Mouse (Mus musculus) midbrain, embryonic 11.5 days (tissue): Measurements from ENCODE around the gene Aagab. TPM values are rescaled to one million over a fixed set of nuclear protein-coding genes. Genes with fewer than 3 reads are reported as not detected.

Experiments used
- ATAC-seq: fragments of 200-750 bp; cut with Nextera tagmentation; 2 replicates; pipeline ENCODE4 v1.8.0; 2017; ENCODE audit warnings: moderate TSS enrichment, moderate library complexity; ENCODE audit not compliant: low FRiP score
- DNase-seq: peaks from one replicate; pipeline ENCODE4 v3.0.0; 2015; ENCODE audit warnings: low spot score; ENCODE audit errors: missing footprints
- H3K27ac ChIP-seq: fragments of 300-500 bp; sonication (generic); 2 replicates; pipeline ENCODE4 v1.5.1; 2014; ENCODE audit warnings: low read depth, low read length
- H3K27me3 ChIP-seq: fragments of 300-500 bp; sonication (generic); 2 replicates; pipeline ENCODE4 v1.6.1; 2014; ENCODE audit warnings: mild to moderate bottlenecking, low read length, moderate library complexity, mixed read lengths; ENCODE audit not compliant: control insufficient read depth, insufficient read depth
- H3K36me3 ChIP-seq: fragments of 300-500 bp; sonication (generic); 2 replicates; pipeline ENCODE4 v1.6.1; 2014; ENCODE audit warnings: mild to moderate bottlenecking, low read length, moderate library complexity, mixed read lengths; ENCODE audit not compliant: control insufficient read depth, insufficient read depth
- H3K4me1 ChIP-seq: fragments of 300-500 bp; sonication (generic); 2 replicates; pipeline ENCODE4 v1.6.1; 2014; ENCODE audit warnings: low read length; ENCODE audit not compliant: control insufficient read depth, insufficient read depth
- H3K4me2 ChIP-seq: fragments of 300-500 bp; sonication (generic); 2 replicates; pipeline ENCODE4 v1.6.1; 2014; ENCODE audit warnings: mild to moderate bottlenecking, moderate library complexity
- H3K4me3 ChIP-seq: fragments of 300-500 bp; sonication (generic); 2 replicates; pipeline ENCODE4 v1.5.1; 2014; ENCODE audit warnings: low read depth, low read length
- H3K9ac ChIP-seq: fragments of 300-500 bp; sonication (generic); 2 replicates; pipeline ENCODE4 v1.6.1; 2014; ENCODE audit warnings: low read length
- H3K9me3 ChIP-seq: fragments of 300-500 bp; sonication (generic); 2 replicates; pipeline ENCODE4 v1.6.1; 2016; ENCODE audit warnings: low read length; ENCODE audit not compliant: control insufficient read depth
- WGBS: fragments of 180-500 bp; shearing (Covaris S2); extraction: QIAGEN DNeasy Blood & Tissue Kit; methylation state at CpG from one replicate; pipeline ENCODE4 v1.1.7; 2014; 5-methylcytosine and 5-hydroxymethylcytosine counted together
- polyA plus RNA-seq: library from polyadenylated mRNA; unstranded; fragments of >200 nt; fragmentation: Nextera tagmentation; extraction: Ambion mirVana; gene quantifications from 2 replicates; pipeline ENCODE4 v1.2.1, GENCODE M21; 2014

The Aagab gene
- 57.5 and 57.7 TPM in 2 replicates for polyA plus RNA-seq

- DNase-seq (peak; percentile 100), ATAC-seq (peak; percentile 99)
- Histone ChIP-seq H3K4me2 (peak within 1 kb of the TSS; percentile 83), H3K9ac (peak within 1 kb of the TSS; percentile 80), H3K9me3 (no peaks in the 10 kb centered on the region), H3K4me1 (peaks cover 14% of the 10 kb centered on the region), H3K4me3 (peak within 1 kb of the TSS; percentile 69), H3K27me3 (no peaks in the 10 kb centered on the region), H3K36me3 (no peaks in the 10 kb centered on the region), H3K27ac (no peak within 1 kb of the TSS; the same call in 1 of the 2 replicates)
- 2% methylated on average over 65 of the region's 70 CpGs for WGBS
These were observed at the start of gene Aagab, which contains the start of gene Iqch for GRCm38 (mm10) chr9:63602043-63602939. Gene Aagab, plus strand, starts transcription at chr9:63602660. Gene Iqch, minus strand, starts transcription at chr9:63602493.

GRCm38 (mm10) chr9:63553628-63554027, 48.8 kb upstream of the Aagab start:
- H3K27me3 ChIP-seq, result no peaks in the 10 kb centered on the region
- H3K36me3 ChIP-seq, result no peaks in the 10 kb centered on the region
- 78% methylated on average over 3 of the region's 3 CpGs for WGBS
- H3K4me2 ChIP-seq, result no peak overlapping the region
- no peak overlapping the region for H3K27ac ChIP-seq
- H3K4me3 ChIP-seq, result no peak overlapping the region
- H3K4me1 ChIP-seq, result no peaks in the 10 kb centered on the region
- no peak overlapping the region for H3K9ac ChIP-seq
- no peak for DNase-seq
- no peaks in the 10 kb centered on the region for H3K9me3 ChIP-seq
- no peak for ATAC-seq

GRCm38 (mm10) chr9:63555460-63555990, 46.9 kb upstream of the Aagab start:
- no peak for ATAC-seq
- no peaks in the 10 kb centered on the region for H3K36me3 ChIP-seq
- no peak for DNase-seq
- H3K4me1 ChIP-seq, result no peaks in the 10 kb centered on the region
- H3K9me3 ChIP-seq, result no peaks in the 10 kb centered on the region
- H3K4me2 ChIP-seq, result no peak overlapping the region
- H3K9ac ChIP-seq, result no peak overlapping the region
- H3K4me3 ChIP-seq, result no peak overlapping the region
- H3K27me3 ChIP-seq, result no peaks in the 10 kb centered on the region
- WGBS, result 75% methylated on average over 3 of the region's 3 CpGs
- H3K27ac ChIP-seq, result no peak overlapping the region

GRCm38 (mm10) chr9:63556316-63556715, 46.1 kb upstream of the Aagab start:
- H3K27me3 ChIP-seq, result no peaks in the 10 kb centered on the region
- no peaks in the 10 kb centered on the region for H3K9me3 ChIP-seq
- no peak for DNase-seq
- H3K4me2 ChIP-seq, result no peak overlapping the region
- H3K27ac ChIP-seq, result no peak overlapping the region
- H3K4me3 ChIP-seq, result no peak overlapping the region
- no peaks in the 10 kb centered on the region for H3K4me1 ChIP-seq
- no peak for ATAC-seq
- no peaks in the 10 kb centered on the region for H3K36me3 ChIP-seq
- H3K9ac ChIP-seq, result no peak overlapping the region
- 86% methylated on average over 1 of the region's 1 CpGs for WGBS

- Histone ChIP-seq H3K4me3 (no peak overlapping the region), H3K4me2 (no peak overlapping the region), H3K27ac (no peak overlapping the region), H3K27me3 (no peaks in the 10 kb centered on the region), H3K9ac (no peak overlapping the region), H3K9me3 (no peaks in the 10 kb centered on the region), H3K4me1 (no peaks in the 10 kb centered on the region), H3K36me3 (no peaks in the 10 kb centered on the region)
- DNase-seq (no peak), ATAC-seq (no peak)
- 88% methylated on average over 8 of the region's 8 CpGs for WGBS
These were observed 45.5 kb upstream of the Aagab start for GRCm38 (mm10) chr9:63556933-63557332.

GRCm38 (mm10) chr9:63561931-63562330, 40.5 kb upstream of the Aagab start:
- ATAC-seq, result no peak
- Histone ChIP-seq H3K27me3 (no peaks in the 10 kb centered on the region), H3K36me3 (no peaks in the 10 kb centered on the region), H3K4me3 (no peak overlapping the region), H3K9ac (no peak overlapping the region), H3K4me1 (no peaks in the 10 kb centered on the region; the same call in 1 of the 2 replicates), H3K9me3 (no peaks in the 10 kb centered on the region), H3K4me2 (no peak overlapping the region), H3K27ac (no peak overlapping the region)
- 70% methylated on average over 8 of the region's 8 CpGs for WGBS
- no peak for DNase-seq

GRCm38 (mm10) chr9:63563436-63563835, 39.0 kb upstream of the Aagab start:
- Histone ChIP-seq H3K36me3 (no peaks in the 10 kb centered on the region), H3K4me1 (peaks cover under 1% of the 10 kb centered on the region; the same call in 1 of the 2 replicates), H3K9ac (no peak overlapping the region), H3K27me3 (no peaks in the 10 kb centered on the region), H3K27ac (no peak overlapping the region), H3K4me3 (no peak overlapping the region), H3K9me3 (no peaks in the 10 kb centered on the region), H3K4me2 (no peak overlapping the region)
- 93% methylated on average over 2 of the region's 2 CpGs for whole genome bisulfite sequencing
- ATAC-seq (no peak), DNase-seq (no peak)

- ATAC-seq (no peak), DNase-seq (no peak)
- H3K4me2 ChIP-seq, result no peak overlapping the region
- H3K27me3 ChIP-seq, result no peaks in the 10 kb centered on the region
- no peaks in the 10 kb centered on the region for H3K36me3 ChIP-seq
- no peak overlapping the region for H3K9ac ChIP-seq
- WGBS, result 85% methylated on average over 6 of the region's 6 CpGs
- H3K4me3 ChIP-seq, result no peak overlapping the region
- no peak overlapping the region for H3K27ac ChIP-seq
- H3K4me1 ChIP-seq, result peaks cover 7% of the 10 kb centered on the region; the same call in 1 of the 2 replicates
- no peaks in the 10 kb centered on the region for H3K9me3 ChIP-seq
These were observed 34.1 kb upstream of the Aagab start for GRCm38 (mm10) chr9:63568314-63568713.

GRCm38 (mm10) chr9:63568808-63569207, 33.7 kb upstream of the Aagab start:
- no peak for ATAC-seq
- 29% methylated on average over 8 of the region's 8 CpGs for WGBS
- H3K4me1 ChIP-seq, result peaks cover 7% of the 10 kb centered on the region; the same call in 1 of the 2 replicates
- H3K27me3 ChIP-seq, result no peaks in the 10 kb centered on the region
- H3K36me3 ChIP-seq, result no peaks in the 10 kb centered on the region
- no peaks in the 10 kb centered on the region for H3K9me3 ChIP-seq
- H3K4me3 ChIP-seq, result no peak overlapping the region
- peak; percentile 89 for DNase-seq
- no peak overlapping the region for H3K27ac ChIP-seq
- no peak overlapping the region; the same call in 1 of the 2 replicates for H3K4me2 ChIP-seq
- H3K9ac ChIP-seq, result no peak overlapping the region
